Mouse (Mus musculus) thymus, postnatal 36 days (tissue): ENCODE data around the gene Nrf1.

Experiments
- DNase-seq, 2 experiments: peaks; one replicate each; pipeline ENCODE4 v3.0.0; 2022; ENCODE audit warnings: mixed read lengths in 2 of 2

The Nrf1 gene

GRCm38 (mm10) chr6:30047271-30048162 lies at the start of gene Nrf1:
Gene Nrf1, plus strand, starts transcription at chr6:30047988.
- DNase-seq: peak; percentile 93 to 95

- no peak for DNase-seq
These were observed 49.6 kb upstream of the Nrf1 start for GRCm38 (mm10) chr6:29998140-29998539.

- DNase-seq: no peak
These were observed 49.0 kb upstream of the Nrf1 start for GRCm38 (mm10) chr6:29998771-29999170.

GRCm38 (mm10) chr6:30002628-30003027 lies 45.2 kb upstream of the Nrf1 start:
- DNase-seq: no peak

GRCm38 (mm10) chr6:30005851-30006250 lies 41.9 kb upstream of the Nrf1 start:
- no peak for DNase-seq

GRCm38 (mm10) chr6:30009204-30009603 lies 38.6 kb upstream of the Nrf1 start:
- DNase-seq: no peak

GRCm38 (mm10) chr6:30013520-30013919 lies 34.3 kb upstream of the Nrf1 start:
- DNase-seq: no peak

GRCm38 (mm10) chr6:30014187-30014864 lies 33.5 kb upstream of the Nrf1 start:
- no peak for DNase-seq

GRCm38 (mm10) chr6:30021241-30021640 lies 26.5 kb upstream of the Nrf1 start:
- DNase-seq: no peak

GRCm38 (mm10) chr6:30021656-30022055 lies 26.1 kb upstream of the Nrf1 start:
- DNase-seq: no peak

- no peak for DNase-seq
These were observed 21.0 kb upstream of the Nrf1 start for GRCm38 (mm10) chr6:30026799-30027198.

GRCm38 (mm10) chr6:30028358-30028757 lies 19.4 kb upstream of the Nrf1 start:
- no peak for DNase-seq

- no peak for DNase-seq
These were observed 12.7 kb upstream of the Nrf1 start for GRCm38 (mm10) chr6:30035112-30035511.

GRCm38 (mm10) chr6:30041498-30041897 lies 6.3 kb upstream of the Nrf1 start:
- DNase-seq: no peak

GRCm38 (mm10) chr6:30042483-30042882 lies 5.3 kb upstream of the Nrf1 start:
- DNase-seq: no peak

GRCm38 (mm10) chr6:30048163-30048500 lies 344 bp downstream of the Nrf1 start:
- DNase-seq: no peak

GRCm38 (mm10) chr6:30048501-30049353 lies 939 bp downstream of the Nrf1 start:
- peak; percentile 66 to 74 for DNase-seq

- peak in 1 of 2 experiments; percentile 9 for DNase-seq
These were observed 5.3 kb downstream of the Nrf1 start for GRCm38 (mm10) chr6:30053116-30053515.

GRCm38 (mm10) chr6:30062544-30062943 lies 14.8 kb downstream of the Nrf1 start:
- no peak for DNase-seq

GRCm38 (mm10) chr6:30065369-30065768 lies 17.6 kb downstream of the Nrf1 start:
- no peak for DNase-seq

- no peak for DNase-seq
These were observed 19.0 kb downstream of the Nrf1 start for GRCm38 (mm10) chr6:30066746-30067145.

GRCm38 (mm10) chr6:30072476-30072875 lies 24.7 kb downstream of the Nrf1 start:
- peak in 1 of 2 experiments; percentile 18 for DNase-seq

- DNase-seq: no peak
These were observed 31.2 kb downstream of the Nrf1 start for GRCm38 (mm10) chr6:30078938-30079529.
